Mouse (Mus musculus): ENCODE measurements around the gene Art4. TPM values are rescaled to one million over a fixed set of nuclear protein-coding genes. Genes with fewer than 3 reads are reported as not detected.
"Not testable (repeated sequence)": the region's sequence is repeated elsewhere in the genome, so short reads cannot be mapped to it uniquely, and the experiment has no call there.

Gene Art4
- total RNA-seq (2021), result under 1 TPM; 0.72 to 0.75 TPM
- long read RNA-seq, experiment 1, result 0 reads
- long read RNA-seq, experiment 2, result 0 reads

DNA sequence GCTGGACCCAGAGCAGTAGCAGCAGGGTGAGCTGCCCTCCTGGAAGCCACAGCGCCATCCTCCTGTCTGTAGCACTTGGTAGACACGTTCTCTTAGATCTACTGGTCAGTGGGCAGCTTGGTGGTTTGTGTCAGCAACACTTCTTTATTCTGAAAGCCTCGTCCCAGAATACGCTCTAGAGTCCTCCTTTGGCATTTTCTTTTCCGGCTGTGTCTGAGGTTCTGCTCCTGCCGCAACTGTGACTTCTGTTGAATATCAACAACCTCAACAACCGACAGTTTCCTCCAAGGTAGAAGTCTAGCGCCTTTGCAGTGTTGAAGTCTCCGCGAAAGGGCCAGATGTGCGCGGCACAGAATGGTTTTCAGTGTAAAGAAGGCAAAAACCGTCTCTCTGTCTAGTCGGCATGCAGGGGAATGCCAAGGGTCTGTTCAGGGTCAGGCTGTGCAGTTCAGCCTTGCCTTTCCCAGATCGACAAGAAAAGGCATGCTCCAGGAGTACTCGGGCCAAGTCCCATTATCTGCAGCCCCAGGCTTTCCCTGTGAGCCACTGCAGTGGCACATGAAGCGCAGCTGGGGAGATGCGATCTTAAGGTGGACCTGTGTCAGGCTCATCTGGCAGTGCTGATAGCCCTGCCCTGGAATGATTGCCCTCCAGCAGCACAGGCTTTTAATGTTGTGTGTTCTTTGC lies at the start of gene Art4:
Gene Art4, minus strand, starts transcription at position 548 of the 687 bp plus-strand sequence.
- DNase-seq, result no peak

GRCm38 (mm10) chr6:136906937-136907293 lies 49.4 kb upstream of the Art4 start:
- no peak for DNase-seq

- no peak for DNase-seq
Observed at GRCm38 (mm10) chr6:136906283-136906936, 48.9 kb upstream of the Art4 start.

GRCm38 (mm10) chr6:136903885-136904470 lies 46.4 kb upstream of the Art4 start:
- DNase-seq, result no peak

- DNase-seq, result no peak
Observed at GRCm38 (mm10) chr6:136902527-136902926, 45.0 kb upstream of the Art4 start.

GRCm38 (mm10) chr6:136901010-136901409 lies 43.5 kb upstream of the Art4 start:
- DNase-seq, result no peak

DNA sequence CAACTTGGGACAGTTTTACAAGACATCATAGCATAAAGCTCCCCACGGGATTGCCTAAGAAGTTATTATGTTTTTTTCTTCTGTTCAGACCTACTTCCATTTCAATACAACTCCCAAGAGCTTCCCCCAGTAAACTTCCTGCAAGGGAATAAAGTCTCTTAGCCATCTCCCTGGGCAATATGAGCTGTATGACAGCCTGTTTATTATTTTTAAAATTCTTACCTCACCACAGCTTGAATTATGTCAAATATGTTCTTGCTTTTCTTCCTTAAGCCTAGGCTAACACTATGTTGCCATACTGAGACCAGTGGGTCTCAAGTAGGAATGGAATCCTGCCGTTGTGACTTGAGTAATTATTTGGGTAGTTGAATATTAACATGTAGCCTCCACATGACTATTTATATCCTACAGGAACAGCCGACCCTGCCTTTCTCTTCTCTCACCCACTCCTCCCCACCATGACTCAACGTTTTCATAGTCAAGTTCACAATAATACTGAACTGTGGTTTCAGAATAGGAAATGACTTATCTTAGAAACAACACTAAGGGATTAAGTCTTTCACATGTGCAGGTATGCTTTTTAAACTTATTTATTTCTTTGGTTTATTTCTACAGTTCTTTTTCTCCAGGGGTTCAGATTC lies 43.0 kb upstream of the Art4 start:
- DNase-seq, result no peak

DNA sequence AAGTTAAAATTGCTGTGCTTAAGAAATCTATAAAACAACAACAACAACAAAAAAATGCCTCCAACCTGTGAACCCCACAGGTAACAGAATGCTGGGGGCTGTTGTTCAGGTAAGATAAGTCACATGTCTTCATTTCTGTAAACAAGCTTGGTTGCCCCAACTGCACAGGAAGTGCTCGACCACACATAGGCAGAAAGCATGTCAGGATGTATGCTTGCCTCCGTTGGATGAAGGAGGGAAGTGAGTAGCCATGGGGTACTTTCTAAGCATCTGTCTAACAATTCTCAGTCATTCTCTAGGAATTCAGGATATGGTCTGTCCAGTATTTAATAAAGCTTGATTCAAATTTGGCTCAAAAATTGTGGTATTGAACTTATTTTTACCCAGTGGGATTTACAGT lies 41.4 kb upstream of the Art4 start:
- DNase-seq, result no peak

DNA sequence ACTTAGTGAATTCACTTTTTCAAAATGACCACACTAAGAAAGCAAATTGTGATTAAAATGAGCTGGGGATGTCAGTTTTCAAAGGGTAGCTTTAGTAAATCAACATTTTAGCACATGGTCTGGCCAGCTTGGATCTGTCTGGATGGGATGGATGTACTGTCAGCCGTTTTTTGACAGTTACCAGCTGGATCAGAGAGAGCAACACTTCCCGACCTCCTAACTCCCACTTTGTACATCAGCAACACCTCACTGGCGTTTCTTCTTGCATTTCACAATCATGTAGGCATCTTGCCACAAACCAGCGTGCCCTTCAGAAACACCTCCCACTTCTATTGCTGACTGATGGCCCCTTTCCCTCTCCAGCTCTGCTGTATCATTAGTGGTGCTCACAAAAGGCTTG lies 40.7 kb upstream of the Art4 start:
- no peak for DNase-seq

GRCm38 (mm10) chr6:136897789-136898188 lies 40.3 kb upstream of the Art4 start:
- DNase-seq, result no peak

DNA sequence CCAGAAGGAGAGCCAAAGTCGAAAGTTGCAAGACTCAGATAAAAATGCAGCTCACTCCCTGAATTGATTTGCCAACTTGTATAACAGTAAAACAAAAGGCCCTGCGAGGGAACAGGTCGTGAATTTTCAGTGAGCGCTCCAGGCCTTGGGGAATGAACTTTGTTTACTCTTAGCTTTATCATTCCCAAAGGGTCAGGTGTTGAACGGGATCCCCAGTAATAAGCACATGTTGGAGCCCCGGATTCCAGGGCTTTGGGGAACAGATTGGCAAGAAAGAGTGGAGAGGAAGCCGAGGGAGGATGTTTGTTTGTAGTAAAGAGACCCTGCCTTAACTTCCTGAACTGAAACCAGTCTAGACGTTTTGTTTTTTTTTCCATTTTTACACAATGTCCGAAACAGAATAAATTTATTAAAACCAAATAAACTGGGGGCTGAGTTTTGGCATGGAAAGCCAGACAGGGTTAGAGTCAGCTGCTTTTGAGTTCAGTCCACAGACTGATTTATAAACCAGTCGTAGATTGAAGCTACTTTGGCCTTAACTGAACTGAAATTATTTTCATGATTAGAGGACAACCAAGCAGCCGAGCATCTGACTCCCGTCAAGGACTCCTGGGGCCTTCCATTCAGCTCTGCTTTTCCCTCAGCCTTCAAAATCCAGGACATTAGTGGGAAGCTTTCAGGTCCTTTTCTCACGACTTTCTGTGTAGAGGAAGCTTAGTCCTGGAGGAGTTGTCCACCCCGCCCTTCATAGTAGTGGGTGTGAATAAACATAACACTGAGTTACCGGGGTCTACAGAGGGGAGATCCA lies 37.2 kb upstream of the Art4 start:
- no peak for DNase-seq

DNA sequence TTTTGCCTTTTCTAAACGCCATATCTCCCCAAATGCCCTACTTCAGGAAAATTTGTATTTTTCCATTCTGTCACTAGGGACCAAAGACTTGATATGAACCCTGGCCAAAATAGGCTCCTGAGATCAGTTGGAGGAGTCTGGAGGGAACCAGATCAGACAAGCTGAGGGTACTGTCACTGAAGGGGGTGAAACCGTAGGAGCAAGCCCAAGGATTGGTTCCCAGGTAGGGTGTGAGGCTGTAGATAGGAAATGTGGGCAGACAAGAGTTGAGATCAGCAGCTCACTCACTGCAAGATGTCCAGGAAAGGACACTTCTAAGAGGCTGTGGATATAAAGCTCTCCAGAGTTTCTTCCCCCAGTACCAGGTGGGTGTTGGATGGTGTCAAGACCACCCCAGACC lies 34.5 kb upstream of the Art4 start:
- no peak for DNase-seq

DNA sequence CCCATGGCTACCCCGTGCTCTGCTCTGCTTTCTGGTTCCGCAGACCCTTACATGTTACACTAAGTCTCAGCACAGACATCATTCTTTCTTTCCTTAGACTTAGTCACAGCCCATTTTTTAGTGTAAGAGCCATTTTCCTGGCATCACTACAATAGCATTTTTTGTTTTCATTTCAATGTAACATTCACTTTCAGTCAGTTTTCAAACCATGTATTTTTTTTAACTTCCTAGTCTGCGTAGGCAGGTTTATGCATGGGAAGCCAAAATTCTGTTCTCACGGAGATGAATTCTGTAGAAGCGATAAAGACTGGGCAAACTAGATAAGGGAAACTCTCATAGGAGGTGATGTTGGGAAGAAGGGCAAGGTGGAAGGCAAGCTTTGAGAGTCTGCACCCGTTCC lies 32.0 kb upstream of the Art4 start:
- no peak for DNase-seq

- DNase-seq, result no peak
Observed at GRCm38 (mm10) chr6:136889067-136889466, 31.5 kb upstream of the Art4 start.

GRCm38 (mm10) chr6:136887854-136888253 lies 30.3 kb upstream of the Art4 start:
- peak; percentile 27 for DNase-seq

DNA sequence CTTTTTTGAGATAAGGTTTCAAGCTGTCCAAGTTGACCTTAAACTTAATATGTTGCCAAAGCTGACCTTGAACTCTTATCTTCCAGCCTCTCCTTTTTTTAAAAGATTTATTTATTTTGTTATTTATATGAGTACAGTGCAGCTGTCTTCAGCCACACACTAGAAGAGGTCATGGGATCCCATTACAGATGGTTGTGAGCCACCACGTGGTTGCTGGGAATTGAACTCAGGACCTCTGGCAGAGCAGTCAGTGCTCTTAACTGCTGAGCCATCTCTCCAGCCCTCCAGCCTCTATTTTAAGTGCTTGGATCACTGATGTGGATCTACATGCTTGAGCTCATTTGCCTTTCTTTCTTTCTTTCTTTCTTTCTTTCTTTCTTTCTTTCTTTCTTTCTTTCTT lies 27.2 kb upstream of the Art4 start:
- DNase-seq, result not testable (repeated sequence)

DNA sequence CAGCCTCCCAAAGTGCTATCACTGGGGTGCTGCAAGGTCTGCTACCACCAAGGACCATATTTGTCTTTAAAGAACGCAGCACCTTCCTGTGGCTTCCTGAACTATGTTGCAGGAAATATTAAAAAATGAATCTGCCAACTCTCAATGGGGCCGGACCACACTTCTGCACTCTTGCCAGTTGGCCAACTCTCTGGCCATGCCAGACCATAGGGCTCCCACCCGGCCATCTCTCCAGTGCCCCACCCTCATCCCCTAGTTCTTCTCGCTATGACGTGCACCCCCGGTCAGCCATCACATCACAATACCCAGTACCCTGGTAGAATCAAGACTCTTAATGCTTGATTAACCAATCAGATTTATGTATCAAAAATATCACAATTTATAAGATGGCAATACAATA lies 26.4 kb upstream of the Art4 start:
- DNase-seq, result no peak

DNA sequence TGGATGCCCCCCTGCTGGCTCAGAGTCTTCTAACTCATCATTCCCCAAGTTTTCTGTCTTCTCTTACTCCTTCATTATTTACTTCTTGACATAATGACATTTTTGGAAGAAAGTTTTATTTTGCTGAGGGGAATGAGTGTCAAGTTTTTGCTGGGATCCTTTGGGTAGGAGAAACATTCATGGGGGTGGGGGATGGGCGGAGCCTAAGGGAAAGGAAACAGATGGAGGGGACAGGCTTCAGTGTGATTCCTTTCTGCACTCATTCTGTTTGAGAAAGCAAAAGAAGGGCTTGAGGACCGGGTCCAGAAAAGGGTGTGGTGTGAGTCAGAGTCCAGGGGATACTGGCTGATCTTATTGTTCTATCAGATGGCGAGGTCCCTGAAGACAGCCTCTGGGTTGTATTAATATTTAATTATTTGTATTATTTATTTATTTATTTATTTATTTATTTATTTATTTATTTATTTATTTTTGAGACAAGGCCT lies 25.9 kb upstream of the Art4 start:
- DNase-seq, result no peak

- DNase-seq, result no peak
Observed at GRCm38 (mm10) chr6:136881678-136882077, 24.1 kb upstream of the Art4 start.

- DNase-seq, result peak; percentile 47
Observed at GRCm38 (mm10) chr6:136875670-136876069, 18.1 kb upstream of the Art4 start, which contains the start of gene Mgp. Mgp (minus strand) TSS chr6:136875823.

DNA sequence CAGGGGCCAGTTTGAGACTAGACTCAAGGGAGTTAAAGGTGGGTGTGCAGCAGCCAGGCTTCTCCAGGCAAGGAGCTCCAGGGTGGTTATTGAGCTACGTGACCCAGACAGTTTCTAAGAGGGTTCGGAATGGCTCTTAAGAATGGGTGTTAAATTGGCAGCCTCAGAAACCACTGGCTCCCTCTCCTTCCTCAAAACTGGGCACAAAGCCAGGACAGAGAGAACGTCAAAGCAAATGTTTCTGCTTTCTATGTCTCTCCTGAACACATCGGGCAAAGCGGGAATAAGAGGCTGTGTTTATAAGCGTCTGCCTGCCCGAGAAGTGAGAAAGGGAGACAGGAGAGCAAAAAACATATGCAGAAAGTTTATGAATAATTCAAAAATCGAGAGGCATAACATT lies 17.1 kb upstream of the Art4 start:
- no peak for DNase-seq

GRCm38 (mm10) chr6:136868921-136869320 lies 11.4 kb upstream of the Art4 start:
- DNase-seq, result no peak

Data from gastrocnemius, postnatal 10 days (tissue).